Mouse (Mus musculus): ENCODE measurements around the gene Fem1b.

- TF ChIP-seq CTCF (IDR thresholded peaks at IDR 0.05; ENCODE audit: control insufficient read depth, insufficient read depth, insufficient replicate concordance, low read depth, low read length), result no peak
- TF ChIP-seq POLR2A (IDR thresholded peaks at IDR 0.05; ENCODE audit: control insufficient read depth, low read depth, low read length), result no peak
These were observed 23.2 kb upstream of the Fem1b start for GRCm38 (mm10) chr9:62834906-62835305.
